Mouse (Mus musculus): ENCODE measurements around the gene Agbl3.

DNA sequence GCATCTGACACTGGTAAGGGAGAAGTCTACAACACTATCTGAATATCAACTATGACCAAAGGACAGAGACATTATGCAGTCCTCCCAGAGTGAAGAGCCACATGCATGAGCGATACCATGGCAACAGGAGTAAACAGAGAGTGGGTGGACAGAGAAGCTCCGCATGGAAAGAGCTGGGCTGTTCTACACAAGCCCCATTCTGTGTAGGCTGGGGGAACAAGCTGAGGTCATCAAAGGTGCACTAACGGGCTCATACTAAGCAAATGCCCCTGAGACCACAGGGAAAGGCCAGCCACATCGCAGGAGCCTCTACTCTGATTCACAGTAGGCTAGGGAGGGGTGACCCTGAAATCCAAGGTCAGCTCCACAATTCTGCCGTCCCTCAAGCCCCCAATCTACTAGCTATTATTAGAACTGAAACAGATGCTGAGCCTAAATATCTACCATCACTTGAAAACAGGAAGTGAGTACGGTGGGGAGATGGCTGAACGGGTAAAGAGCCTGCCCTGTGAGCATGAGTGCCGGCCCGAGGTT lies 121.7 kb downstream of the Agbl3 start:
- TF ChIP-seq CTCF (conservative IDR thresholded peaks at IDR 0.05; ENCODE audit: low read length) (no peak), NANOG (IDR thresholded peaks at IDR 0.05; ENCODE audit: borderline replicate concordance, low read length) (no peak), POU5F1 (IDR thresholded peaks at IDR 0.05; ENCODE audit: borderline replicate concordance, low read length) (no peak)

Measured in E14TG2a.4 (cell line).